Mouse (Mus musculus): Measurements from ENCODE around the gene Elfn1.
"Not testable (repeated sequence)": the region's sequence is repeated elsewhere in the genome, so short reads cannot be mapped to it uniquely, and the experiment has no call there.

Elfn1 gene

DNA sequence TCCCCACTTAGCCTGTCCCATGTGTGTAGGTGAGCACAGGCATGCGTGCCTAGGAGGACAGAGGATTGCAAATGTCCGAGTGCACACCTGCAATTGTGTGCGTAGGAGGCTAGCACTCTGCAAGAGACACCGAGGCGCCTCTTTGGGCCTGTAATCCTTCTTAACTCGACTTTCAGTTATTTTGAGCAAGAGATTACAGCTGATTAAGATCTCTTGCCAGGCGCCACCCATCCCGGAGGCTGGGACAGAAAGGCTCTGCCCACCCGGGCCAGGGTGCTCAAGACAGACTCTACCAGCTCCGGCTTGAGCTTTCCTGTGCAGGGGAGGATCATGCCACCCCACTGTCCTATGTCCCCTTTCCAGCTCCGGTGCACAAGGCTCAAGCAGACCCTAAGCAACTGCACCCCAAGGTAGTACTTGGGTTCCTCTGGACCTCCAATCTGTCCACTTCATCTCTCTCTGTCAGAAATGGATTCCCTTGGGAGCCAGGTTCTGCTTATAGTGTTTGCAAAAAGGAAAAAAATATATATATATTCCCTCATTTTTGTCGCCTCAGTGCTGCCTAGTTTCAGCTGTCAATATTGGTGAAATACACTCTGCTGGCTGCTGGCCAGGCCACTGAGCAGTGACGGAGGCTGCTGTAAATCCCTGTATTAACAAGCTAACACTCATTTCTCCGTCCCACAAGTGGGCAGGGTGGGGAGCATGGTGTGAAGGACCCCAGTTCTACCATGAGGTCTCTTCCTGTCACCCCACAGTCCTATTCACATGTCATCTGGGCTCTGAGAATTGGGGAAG lies 61.6 kb downstream of the Elfn1 start:
- DNase-seq (ENCODE audit: extremely low read depth, insufficient read length, low spot score): no peak

DNA sequence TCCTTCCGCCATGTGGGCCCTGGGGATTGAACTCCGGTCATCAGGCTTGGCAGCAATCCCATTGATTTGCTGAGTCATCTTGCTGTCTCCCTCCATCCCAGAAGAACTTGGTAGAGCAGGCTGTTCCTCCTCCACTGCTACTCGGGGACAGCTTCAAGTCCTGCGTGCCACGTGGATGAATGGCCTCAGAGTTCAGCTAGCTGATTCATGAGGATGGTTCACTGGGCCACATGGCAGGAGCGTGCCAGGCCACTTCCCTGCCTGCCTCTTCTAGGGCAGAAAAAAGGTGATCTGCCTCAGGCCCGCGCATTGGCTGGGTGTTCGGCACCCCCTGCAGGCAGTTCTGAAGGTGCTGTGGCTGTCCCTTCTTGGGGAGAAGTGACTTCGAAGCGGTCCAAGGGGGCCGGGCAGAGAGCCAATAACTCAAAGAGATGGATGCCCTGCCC lies 62.5 kb downstream of the Elfn1 start:
- peak; percentile 81 for DNase-seq (ENCODE audit: extremely low read depth, insufficient read length, low spot score)

- no peak for DNase-seq (ENCODE audit: extremely low read depth, insufficient read length, low spot score)
These were observed 68.8 kb downstream of the Elfn1 start for GRCm38 (mm10) chr5:139976584-139976983.

DNA sequence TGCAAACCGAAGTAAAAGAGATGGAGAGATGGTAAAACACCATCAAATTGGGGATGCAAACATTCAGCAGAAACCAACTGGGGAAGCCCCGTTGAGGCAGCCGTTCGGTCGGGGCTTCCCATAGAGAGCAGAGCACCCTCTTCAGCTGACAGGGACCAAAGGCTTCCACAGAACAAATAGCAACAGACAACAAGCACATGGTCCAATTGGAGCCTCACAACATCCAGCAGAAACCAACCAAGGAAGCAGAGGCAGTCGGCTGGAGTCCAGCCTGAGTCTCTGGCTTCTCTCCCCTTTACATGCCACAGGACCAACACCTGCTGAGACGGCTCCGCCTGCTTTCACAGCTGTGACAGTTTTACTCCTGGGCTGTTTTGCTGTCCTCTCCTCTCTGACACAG lies 69.7 kb downstream of the Elfn1 start:
- no peak for DNase-seq (ENCODE audit: extremely low read depth, insufficient read length, low spot score)

GRCm38 (mm10) chr5:139978525-139979276 lies 71.0 kb downstream of the Elfn1 start:
- DNase-seq (ENCODE audit: extremely low read depth, insufficient read length, low spot score): no peak

GRCm38 (mm10) chr5:139979371-139979770 lies 71.6 kb downstream of the Elfn1 start:
- no peak for DNase-seq (ENCODE audit: extremely low read depth, insufficient read length, low spot score)

DNA sequence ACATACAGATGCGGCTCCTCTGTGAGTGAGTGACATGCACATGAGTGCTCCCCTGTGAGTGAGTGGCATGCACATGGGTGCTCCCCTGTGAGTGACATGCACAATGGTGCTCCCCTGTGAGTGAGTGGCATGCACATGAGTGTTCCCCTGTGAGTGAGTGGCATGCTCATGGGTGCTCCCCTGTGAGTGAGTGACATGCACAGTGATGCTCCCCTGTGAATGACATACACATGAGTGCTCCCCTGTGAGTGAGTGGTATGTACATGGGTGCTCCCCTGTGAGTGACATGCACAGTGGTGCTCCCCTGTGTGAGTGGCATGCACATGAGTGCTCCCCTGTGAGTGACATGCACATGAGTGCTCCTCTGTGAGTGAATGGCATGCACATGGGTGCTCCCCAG lies 74.2 kb downstream of the Elfn1 start:
- peak; percentile 58 for DNase-seq (ENCODE audit: extremely low read depth, insufficient read length, low spot score)

DNA sequence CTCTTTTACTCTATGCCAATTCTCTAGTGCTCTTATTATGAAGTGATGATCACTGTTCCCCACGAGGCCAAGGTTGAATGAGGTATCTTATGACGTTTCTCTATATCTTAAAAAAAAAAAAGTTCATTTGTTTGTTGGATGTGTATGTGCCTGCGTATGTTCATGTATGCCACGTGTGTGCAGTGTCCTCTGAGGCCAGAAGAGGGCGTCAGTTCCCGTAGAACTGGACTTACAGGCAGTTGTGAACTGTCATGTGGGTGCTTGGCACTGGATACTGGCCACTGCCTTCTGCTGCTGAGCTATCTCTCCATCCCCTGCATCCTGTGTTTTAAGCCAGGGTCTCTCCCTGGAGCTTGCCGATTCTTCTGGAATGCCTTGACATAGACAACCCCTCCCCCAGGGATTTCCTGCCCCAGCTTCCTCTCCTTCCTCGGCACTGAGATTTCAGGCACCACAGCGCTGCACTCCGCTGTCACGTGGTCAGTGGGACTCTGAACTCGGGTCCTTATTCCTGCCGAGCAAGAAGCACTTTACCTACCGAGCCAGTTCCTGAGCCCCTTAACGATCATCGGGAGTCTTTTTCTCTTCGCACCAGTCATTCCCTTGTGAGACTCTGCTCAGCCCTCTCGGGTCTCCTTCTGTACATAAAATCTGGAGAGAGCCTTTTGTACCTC lies 77.5 kb downstream of the Elfn1 start:
- DNase-seq (ENCODE audit: extremely low read depth, insufficient read length, low spot score): no peak

DNA sequence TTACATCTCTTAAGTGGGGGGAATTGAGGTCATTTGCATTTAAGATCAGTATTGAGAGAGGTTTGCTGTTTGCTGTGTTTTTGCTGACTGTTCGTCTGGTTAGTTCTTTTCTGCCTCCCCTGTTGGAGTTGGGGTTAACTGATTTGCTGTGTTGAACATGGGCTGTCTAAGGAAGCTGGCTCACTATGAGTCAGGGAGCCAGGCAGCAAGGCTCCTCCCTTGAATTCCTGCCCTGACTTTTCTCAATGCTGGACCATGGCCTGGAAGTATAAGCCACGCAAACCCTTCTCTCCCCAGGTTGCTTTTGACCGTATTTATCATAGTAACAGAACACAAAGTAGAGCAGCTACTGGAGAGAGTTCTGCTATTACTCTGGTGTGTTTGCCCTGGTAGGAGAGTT lies 83.8 kb downstream of the Elfn1 start:
- DNase-seq (ENCODE audit: extremely low read depth, insufficient read length, low spot score): no peak

DNA sequence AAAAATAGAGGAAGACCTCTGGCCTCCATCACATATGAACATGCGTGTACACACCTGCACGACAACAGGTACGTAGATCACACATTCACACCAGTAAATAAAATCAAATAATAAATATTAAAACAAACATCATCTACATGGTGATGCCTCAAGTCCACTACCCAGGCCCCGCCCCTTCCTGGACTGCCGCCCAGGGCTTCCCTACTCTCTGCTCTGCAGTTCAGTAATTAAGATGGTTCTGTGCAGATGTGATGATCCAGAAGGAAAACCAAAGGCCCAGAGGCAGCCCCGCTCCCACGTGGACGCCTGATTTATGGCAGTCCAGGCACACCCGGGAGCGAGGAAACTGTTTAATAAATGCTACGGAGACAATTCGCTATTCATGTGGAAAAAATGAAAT lies 90.6 kb downstream of the Elfn1 start:
- not testable (repeated sequence) for DNase-seq (ENCODE audit: extremely low read depth, insufficient read length, low spot score)

- DNase-seq (ENCODE audit: extremely low read depth, insufficient read length, low spot score): no peak
These were observed 91.2 kb downstream of the Elfn1 start for GRCm38 (mm10) chr5:139998916-139999315.

DNA sequence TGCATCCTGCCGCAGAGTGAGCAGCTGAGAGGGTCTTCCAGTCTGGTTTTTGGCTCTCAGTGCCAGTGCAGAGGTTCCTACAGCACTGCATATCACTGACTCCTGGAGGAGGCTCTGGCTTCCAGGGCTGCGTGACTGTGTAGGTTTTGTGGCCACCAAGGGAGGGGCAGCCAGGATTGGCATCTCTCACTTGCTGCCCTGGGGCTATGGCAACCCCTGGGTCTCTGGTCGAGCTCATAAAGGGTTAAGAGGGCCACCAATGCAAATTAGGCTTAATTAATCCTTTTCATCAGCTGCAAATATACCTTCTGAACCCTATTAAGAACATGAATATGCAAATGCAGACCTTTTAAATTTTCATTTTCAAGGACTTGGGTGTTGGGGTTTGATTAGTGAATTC lies 94.8 kb downstream of the Elfn1 start:
- DNase-seq (ENCODE audit: extremely low read depth, insufficient read length, low spot score): no peak

DNA sequence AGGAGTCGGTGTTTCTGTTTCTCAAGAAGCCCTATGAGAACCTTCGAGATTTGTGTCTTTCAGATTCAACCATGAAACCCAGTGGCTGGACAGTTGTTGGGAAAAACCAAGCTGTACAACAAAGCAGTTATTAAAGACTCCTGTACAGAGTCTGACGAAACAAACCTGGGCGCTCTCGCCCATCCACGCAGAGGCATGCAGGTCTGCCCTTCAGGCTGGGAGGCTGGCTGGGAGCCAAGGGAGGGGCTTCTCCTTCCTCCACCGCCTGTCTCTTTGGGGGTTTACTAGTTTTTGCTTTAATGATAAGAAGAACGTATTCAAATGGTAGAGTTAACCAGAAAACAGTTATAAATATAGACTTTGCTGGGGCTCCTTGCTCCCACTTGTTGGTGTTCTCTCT lies 99.1 kb downstream of the Elfn1 start:
- no peak for DNase-seq (ENCODE audit: extremely low read depth, insufficient read length, low spot score)

DNA sequence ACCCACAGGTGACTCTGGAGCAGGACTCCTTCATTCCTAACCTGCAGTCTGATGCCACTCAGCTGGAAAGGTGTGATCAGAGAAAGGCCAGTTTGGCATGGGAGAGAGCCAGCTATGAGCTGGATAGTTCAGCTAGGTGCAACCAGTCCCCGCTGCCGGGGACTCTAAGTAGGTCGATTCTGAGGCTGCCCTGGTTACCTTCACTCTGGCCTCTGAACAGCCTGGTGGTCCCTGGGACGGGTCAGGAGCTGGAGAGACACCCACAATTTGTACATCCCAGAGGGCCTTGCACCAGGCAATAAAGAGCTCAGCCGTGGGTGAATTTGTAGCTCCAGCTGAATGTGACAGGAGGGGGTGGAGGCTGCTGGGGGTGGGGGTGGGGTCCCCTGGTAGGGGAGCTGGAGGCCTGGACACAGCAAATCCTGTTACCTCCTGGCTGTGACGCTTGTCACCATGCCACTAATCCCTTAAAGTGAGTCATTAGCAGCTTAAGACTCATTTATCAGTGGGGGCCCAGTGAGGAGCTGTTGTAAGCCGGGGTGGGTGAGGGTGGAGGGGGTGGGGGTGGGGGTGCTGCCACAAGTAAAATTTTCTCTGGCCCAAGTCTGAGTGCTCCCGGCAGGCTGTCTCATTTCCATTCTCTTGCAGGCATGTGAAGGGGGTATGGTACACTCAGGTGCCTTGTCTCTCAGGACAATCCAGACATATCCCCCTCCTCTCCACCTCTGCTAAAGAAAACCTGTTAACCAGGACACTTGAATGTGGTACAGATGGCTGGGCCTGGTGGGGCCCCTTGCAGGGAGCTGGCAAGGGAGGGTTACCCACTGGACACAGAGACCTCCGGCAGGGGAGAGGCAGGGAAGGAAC lies 100.1 kb downstream of the Elfn1 start:
- no peak for DNase-seq (ENCODE audit: extremely low read depth, insufficient read length, low spot score)

DNA sequence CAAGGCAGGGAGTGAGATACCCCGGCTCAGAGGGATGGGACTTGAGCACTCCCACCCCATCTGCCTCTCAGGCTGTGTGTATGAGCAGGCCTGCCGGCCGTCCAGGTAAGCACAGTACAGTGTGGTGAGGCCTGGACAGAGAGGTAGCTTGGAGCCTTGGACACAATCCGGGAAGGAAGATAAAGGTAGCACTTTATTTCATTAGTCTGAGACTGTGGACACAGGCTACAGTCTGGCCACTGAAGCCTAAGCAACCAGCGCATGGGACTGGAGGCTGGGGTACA lies 100.7 kb downstream of the Elfn1 start:
- DNase-seq (ENCODE audit: extremely low read depth, insufficient read length, low spot score): no peak

GRCm38 (mm10) chr5:140009083-140009655 lies 101.4 kb downstream of the Elfn1 start:
- no peak for DNase-seq (ENCODE audit: extremely low read depth, insufficient read length, low spot score)

DNA sequence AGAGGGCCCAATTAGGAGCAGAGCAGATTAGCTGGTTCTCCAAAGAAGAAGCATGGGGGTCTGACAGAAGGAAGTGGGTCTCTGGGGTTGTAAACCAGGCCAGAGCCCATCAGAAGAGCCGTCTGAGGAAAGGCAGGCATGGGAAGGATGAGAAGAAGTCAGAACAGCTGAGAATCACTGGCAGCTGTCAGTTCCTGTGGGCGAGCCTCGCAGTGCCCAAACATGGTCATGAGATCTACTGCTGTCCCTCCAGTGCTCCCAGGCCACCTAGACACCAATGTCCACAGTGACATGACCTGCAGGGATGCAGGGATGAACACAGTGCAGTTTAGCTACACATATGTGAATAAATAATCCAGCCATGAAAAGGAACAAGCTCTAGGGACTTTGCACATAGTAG lies 102.7 kb downstream of the Elfn1 start:
- no peak for DNase-seq (ENCODE audit: extremely low read depth, insufficient read length, low spot score)

DNA sequence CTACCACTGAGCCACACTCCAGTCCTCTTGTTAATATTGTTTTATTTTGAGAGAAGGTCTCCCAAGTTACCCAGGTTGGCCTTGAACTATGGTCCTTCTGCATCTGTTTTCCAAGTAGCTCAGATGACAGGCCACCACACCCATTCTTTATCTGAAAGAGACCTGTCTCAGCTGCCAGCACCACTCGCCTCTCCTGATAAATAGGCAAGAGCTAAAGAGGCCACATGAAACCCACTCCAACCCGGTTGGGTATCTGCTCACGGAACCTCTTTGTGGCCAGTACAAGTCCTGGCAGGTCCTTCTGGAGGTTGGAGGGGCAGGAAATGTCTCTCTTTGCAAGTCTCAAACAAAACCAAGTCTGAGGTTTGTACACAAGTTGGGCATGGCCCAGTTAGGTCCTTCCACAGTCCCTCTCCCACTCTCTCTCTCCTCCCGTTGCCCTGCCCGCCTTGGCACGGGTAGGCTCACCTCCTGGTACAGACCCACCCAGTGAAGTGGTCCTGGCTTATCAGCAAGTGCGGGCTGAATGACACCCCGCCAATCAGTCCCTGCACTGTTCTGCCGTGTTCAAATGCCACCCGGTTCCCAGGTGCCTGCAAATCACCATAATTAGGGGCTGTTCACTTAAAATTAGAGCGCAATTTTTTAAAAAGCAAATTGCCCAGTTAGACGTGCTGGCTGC lies 104.7 kb downstream of the Elfn1 start:
- DNase-seq (ENCODE audit: extremely low read depth, insufficient read length, low spot score): no peak

DNA sequence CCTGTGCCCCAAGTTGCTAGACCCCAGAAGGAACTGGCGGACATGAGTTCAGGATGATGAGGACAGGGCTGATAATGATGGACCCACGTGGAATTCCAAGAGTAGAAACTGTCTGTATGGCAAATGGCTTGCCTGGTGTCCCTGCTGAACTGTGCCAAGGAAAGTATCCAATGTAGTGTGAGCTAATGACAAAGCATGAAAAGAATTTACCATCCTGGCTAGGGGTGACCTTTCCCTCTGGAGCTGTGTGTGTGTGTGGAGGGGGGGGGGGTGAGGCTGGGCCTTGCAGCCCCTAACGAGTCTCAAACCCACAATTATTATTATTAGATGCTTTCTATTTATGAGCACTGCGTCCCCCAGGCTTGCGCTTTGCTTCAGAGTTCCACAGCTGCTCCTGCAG lies 105.9 kb downstream of the Elfn1 start:
- DNase-seq (ENCODE audit: extremely low read depth, insufficient read length, low spot score): peak; percentile 46

GRCm38 (mm10) chr5:140016896-140017295 lies 109.2 kb downstream of the Elfn1 start:
- DNase-seq (ENCODE audit: extremely low read depth, insufficient read length, low spot score): no peak

All from 3134 (cell line).